Mouse (Mus musculus): ENCODE data around the gene Aspdh.

Aspdh gene

GRCm38 (mm10) chr7:44453256-44453655 lies 11.9 kb upstream of the Aspdh start:
- DNase-seq, result no peak

- no peak for DNase-seq
Observed at GRCm38 (mm10) chr7:44456302-44456701, 8.9 kb upstream of the Aspdh start.

DNA sequence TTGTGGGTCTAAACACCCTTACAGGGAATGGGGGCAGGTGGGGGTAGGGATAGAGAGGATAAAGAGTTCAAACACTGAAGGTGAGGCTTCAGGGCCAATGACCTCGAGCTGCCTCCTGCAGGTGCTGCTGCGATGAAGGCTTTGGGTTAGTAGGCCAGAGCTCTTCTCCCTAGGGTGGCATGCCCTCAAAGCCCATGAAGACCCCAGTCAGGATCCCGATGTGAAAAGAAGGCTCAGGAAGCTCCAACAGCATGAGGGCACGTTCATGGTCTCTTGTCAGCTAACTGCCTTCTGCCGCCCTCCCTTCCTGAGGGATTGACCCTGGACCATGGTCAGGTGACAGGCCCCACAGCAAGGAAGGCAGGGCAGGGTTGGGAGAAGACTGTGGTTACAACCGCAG lies 5.1 kb upstream of the Aspdh start:
- DNase-seq, result no peak

DNA sequence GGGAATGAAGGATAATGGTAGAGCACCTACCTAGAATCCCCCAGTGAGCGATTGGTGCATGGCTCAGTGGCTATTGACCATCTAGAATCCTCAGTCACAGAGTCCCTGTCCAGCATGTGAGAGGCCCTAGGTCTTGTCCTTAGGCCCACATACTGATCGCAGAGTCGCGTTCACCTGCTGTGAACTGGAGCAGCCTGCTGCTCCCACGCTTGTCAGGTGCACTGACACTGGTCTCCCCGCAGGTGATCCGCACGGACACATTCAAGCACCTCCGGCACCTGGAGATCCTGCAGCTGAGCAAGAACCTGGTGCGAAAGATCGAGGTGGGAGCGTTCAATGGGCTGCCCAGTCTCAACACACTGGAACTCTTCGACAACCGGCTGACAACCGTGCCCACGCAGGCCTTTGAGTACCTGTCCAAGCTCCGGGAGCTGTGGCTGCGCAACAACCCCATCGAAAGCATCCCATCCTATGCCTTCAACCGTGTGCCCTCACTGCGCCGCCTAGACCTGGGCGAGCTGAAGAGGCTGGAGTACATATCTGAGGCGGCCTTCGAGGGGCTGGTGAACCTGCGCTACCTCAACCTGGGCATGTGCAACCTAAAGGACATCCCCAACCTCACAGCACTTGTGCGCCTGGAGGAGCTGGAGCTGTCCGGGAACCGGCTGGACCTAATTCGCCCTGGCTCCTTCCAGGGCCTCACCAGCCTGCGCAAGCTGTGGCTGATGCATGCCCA lies 4.3 kb upstream of the Aspdh start:
- DNase-seq, result peak; percentile 5

DNA sequence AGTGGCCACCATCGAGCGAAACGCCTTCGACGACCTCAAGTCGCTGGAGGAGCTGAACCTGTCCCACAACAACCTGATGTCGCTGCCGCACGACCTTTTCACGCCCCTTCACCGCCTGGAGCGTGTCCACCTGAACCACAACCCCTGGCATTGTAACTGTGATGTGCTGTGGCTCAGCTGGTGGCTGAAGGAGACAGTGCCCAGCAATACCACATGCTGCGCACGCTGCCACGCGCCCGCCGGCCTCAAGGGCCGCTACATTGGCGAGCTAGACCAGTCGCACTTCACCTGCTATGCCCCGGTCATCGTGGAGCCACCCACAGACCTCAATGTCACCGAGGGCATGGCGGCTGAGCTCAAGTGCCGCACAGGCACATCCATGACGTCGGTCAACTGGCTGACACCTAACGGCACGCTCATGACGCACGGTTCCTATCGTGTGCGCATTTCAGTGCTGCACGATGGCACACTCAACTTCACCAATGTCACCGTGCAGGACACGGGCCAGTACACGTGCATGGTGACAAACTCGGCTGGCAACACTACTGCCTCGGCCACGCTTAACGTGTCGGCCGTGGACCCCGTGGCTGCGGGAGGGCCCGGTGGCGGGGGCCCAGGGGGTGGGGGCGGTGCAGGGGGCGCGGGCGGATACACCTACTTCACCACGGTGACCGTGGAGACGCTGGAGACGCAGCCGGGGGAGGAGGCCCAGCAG lies 3.5 kb upstream of the Aspdh start:
- peak; percentile 12 for DNase-seq

DNA sequence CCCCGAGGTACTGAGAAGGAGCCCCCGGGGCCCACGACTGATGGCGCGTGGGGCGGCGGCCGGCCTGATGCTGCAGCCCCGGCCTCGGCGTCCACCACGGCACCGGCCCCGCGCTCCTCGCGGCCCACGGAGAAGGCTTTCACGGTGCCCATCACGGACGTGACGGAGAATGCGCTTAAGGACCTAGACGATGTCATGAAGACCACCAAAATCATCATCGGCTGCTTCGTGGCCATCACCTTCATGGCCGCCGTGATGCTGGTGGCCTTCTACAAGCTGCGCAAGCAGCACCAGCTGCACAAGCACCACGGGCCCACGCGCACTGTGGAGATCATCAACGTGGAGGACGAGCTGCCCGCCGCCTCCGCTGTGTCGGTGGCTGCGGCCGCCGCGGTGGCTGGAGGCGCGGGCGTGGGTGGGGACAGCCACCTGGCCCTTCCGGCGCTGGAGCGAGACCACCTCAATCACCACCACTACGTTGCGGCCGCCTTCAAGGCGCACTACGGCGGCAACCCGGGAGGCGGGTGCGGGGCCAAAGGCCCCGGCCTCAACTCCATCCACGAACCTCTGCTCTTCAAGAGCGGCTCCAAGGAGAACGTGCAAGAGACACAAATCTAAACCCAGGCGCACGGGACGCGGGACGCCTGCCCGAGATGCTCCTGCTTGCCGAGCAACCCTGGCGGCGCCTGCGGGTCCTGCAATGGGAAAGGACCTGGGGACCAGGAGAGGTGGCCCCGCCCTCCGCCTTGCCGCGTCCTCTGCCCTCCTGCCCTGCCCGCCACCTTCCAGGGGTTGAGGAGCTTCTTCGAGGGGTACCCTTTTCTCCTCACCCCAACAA lies 2.8 kb upstream of the Aspdh start:
- peak; percentile 48 for DNase-seq

DNA sequence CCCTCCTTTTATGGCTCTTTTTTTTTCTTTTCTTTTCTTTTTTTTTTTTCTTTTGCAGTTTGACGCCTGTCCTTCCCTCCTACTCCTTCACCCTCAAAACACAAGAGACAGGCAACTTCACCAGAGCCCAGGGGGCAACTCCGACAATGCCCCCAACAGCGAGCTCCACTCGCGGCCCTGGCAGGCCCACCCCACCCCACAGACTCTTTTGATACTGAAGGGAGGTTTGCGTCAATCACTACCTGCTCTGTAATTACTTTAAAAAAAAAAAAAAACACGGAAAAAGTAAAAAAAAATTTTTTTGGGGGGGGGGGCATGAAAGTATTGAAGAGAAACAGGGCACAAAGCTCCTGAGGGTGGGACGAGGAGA lies 2.1 kb upstream of the Aspdh start:
- DNase-seq, result peak; percentile 3

GRCm38 (mm10) chr7:44463556-44464225 lies 1.5 kb upstream of the Aspdh start:
- DNase-seq, result peak; percentile 13

DNA sequence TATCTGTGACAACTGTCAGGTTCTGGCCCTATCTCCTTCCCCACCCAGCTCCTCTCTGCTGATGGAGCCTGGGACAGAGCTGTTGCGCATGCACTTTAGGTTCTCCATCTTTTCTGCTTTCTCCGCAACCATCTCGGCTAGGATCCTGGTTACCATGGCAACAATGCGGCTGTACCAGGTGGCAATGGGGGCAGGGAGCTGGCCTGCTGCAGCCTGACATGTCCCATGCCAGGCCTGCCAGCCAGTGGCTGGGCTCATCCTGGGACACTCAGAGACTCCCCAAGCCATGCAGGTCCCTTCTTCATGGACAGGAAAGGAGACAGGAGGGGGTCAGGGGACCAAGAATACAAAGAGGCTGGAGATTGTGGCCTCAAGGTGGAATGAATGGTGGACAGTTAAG lies 680 bp upstream of the Aspdh start:
- peak; percentile 90 for DNase-seq

- peak; percentile 5 for DNase-seq
Observed at GRCm38 (mm10) chr7:44466006-44466887, 1.1 kb downstream of the Aspdh start.

DNA sequence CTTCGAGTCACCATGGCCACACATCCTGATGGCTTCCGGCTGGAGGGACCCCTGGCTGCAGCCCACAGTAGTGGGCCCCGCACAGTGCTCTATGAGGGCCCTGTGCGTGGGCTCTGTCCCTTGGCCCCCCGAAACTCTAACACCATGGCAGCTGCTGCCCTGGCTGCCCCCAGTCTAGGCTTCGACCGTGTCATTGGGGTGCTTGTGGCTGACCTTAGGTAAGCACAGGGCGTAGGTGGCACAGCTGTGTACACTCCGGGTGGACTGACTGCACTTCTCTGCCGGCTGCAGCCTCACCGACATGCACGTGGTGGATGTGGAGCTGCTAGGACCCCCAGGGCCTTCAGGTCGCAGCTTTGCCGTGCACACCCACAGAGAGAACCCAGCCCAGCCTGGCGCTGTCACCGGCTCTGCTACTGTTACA lies 1.7 kb downstream of the Aspdh start:
- DNase-seq, result peak; percentile 22

- DNase-seq, result peak; percentile 98
Observed at GRCm38 (mm10) chr7:44467811-44468411, 2.7 kb downstream of the Aspdh start, which contains the start of gene Josd2. Gene Josd2 (plus strand): TSS chr7:44467980.

DNA sequence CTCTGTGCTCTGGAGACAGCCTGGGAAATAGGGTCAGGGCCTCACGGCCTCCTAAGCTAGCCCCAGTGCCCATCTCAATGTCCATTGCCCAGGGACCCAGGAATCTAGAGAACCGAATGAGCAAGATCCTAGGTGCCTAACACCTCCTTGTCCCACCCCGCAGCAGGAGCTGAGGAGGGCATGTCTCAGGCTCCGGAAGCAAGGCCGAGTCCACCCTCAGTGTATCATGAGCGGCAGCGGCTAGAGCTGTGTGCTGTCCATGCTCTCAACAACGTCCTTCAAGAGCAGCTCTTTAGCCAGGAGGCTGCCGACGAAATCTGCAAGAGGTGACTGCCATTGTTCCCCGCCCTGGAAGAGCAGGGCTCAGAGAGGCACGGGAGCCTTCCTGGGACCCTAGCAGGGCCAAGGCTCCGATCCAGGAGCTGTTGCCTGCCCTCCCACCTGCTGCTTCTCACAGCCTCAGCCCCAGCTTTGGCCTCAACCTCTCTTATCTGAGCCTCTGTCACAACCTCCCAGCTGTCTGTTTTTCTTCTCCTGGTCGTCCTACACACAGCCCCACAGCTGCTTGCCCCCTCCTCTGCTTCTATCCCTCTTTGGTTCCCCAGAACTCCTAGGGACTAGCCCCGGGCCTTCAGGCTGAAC lies 3.6 kb downstream of the Aspdh start:
- DNase-seq, result peak; percentile 20

DNA sequence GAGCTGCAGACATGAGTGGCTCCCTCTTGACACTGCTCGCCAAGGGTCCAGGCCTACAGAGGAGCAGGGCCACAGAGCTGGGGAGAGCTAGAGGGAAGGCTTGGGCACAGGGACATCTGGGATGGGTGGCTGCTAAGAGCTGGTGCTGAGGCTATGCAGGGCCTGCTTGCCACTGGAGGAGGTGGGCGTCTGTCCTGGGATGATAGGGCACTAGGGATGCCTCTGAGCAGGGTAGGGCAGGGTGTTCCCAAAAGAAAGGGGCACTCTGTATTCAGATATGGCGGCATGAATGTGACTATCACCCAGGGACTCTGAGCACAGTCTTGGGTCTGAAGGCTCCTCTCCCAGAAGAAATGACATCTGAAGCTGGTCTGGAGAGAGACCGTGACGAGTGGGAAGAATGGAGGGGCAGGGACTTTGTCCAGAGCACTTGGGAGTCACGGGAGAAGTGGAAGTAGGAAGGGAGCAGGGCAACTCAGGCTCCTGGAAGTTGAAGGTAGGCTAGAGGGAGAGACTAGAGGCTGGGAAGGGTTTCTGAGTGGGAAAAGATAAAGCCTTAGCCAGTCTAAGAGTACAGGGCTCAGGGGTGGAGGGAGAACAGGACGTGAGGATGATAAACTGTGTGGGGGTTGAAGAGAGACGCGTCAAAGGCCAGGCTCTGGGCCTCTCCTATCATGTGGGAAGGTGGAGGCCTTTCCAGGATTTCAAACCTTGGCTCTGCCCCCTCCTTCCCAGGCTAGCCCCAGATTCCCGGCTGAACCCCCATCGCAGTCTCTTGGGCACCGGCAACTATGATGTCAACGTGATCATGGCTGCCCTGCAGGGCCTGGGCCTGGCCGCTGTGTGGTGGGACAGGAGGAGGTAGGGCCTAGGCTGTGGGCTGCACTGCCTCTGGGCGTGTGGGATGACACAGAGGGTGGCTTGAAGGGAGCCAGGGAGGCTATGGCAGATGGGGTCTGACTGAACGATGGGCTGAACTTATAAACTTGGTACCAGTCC lies 4.8 kb downstream of the Aspdh start:
- peak; percentile 1 for DNase-seq

DNA sequence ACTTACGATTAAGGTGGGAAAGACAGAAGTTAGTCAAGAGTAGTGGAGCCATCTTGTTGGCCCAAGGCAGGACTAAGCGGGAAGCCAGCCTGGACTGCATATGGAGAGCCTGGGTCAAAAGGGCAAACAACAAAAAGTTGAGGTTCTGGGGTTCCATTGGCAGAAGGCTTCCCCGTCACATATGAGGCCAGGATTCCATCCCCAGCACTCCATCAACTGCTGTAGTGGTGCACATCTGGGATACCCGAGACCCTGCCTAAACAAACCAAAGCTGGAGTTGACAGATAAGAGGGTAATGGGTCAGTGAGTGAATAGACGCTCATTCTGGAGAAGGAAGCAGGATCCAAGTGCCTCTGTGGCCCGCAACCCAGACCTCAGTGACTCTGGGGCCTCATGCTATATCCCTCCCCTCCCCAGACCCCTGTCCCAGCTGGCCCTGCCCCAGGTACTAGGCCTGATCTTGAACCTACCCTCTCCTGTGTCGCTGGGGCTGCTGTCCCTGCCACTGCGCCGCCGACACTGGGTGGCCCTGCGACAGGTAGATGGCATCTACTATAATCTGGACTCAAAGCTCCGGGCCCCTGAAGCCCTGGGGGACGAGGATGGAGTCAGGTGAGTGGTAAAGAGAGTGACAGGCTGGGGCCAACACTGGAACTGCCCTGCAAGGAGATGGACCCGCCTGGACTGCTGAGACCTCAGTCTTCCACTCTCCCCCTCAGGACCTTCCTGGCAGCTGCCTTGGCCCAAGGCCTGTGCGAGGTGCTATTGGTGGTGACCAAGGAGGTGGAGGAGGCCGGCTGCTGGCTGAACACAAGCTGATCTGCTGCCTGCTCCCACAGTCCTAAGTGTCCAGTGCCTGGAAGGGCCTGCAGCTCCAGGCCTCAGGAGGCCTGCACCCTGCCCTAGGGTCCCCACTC lies 5.8 kb downstream of the Aspdh start:
- DNase-seq, result peak; percentile 5

DNA sequence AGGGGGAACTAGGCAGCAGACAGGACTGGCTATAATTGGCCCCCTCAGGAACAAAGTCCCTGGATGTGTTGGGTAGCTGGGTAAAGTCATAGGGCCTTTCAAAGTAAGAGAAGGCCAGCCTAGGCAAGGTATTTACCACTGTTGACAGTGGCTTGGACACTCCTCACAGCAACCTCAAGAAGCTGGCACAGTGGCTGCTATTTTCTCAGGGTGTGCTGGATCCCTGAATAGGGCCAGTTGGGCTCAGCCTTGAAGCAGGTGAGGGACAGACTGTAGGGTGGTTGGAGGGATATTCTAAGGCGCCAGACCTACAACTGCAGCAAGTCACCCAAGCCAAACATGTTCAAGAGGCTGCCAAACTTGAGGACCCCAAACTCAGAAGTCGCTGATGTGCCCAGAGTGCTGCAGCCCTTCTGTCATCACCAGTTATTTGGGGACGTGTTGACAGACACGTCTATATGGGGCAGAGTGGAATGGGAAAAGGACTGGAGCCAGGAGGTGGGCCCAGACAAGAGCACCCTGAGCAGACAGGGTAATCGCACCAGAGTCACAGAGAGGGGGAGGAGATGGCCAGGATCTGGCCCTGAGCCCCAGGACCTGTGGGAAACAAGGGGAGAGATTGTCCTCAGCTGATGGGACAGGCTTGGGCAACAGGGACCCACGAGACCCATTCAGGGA lies 6.8 kb downstream of the Aspdh start:
- peak; percentile 37 for DNase-seq

DNA sequence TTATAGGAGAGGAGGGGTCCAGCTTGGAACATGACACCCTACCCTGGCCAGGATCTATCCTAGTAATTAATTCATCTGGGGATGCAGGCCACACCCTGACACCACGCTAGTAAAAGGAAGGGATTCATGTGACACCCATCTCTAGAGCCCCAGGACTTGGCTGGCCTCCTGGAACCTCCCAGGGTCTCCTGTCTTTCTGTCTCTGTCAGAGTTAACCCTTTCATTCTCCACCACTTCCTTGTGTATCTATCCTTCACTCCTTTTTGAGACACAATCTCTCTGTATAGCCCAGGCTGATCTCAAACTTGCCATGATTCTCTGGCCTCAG lies 7.3 kb downstream of the Aspdh start:
- DNase-seq, result no peak

All from right cerebral cortex, adult 18-20 months (tissue).